Mouse (Mus musculus) c-Kit-positive CD71-positive TER-119-positive erythroid progenitor cells, embryonic 14.5 days (primary cell): Measurements from ENCODE around the gene Il9.
A peak's percentile ranks its signal among the peaks of the same experiment; 100 is the strongest.

Experiments used
- DNase-seq: peaks from one replicate; pipeline ENCODE4 v3.0.0-alpha.2; 2013; ENCODE audit warnings: low spot score

Il9 gene

DNA sequence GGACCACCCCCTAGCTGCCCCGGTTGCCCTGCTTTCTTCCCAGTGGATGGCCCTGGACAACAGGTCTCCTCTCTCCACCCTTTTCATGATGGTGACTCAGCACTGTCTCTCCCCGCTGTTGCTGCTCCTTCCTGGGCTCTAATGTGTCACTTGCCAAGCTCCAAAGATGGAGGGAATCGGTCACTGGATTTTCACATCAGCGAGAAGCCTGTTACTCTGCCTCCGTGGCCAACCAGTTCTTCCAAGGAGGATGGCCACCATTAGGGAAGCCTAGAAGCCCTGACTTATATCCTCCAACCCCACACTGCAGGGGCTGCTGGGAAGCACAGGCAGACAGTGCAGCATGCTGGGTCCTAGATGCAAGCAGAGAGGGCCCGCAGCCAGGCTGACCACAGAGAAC is 10.8 kb downstream of the Il9 start:
- no peak for DNase-seq

DNA sequence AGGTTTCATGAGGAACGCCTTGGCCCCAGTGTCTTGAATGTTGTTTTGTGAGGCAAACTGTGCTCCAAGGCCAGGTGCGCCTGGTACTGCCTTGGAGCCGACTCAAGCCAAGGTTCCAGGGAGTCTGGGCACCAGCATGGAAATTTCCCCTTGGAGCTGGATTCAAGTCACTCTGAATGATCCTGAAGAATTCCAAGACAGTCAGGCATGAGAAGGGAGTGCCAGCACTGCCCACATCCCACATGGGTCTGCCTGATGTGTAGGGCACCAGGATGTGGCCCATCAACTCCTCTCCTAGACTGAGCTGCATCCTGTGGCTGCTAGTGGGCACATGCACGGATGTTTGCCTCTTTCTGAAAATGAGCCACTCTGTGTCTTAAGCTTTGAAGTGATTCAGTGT is 13.5 kb downstream of the Il9 start:
- DNase-seq, result no peak

DNA sequence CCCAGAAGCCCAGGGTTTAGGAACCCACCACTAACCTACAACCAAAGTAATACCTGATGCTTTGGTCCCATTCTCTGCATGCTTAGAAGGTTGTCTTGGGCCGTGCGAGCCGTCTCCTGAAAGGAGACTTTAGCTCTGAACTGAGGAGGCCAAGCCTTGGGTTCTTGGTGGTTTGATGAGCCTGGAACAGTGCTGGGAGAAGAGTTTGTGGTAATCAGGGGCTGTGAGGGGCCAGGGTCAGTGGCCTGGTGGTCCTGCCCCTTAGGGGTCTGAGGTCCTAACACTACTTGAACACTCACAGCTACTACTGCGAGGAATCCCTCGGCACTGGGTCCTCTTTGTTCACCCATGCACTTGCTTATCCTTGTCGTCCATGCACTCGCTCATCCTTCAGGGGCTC is 14.3 kb downstream of the Il9 start:
- no peak for DNase-seq

DNA sequence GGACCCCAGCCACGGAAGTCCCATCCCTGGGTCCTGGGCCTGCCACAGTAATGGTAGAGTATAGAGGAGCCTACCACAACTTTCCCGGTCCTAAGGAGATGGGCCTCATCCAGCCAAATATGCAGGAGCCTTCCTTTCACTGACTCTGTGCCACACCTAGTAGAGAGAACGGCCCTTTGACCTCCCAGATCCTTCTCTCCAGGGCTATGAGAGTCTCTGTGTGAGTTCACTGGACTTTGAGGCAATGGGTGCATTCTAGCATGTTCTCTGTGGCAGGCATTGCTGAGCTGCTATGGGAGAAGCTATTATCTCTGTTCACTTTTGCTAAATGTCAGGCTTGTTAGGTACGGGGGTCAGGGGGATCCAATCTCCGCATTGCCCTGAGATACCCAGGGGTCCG is 18.3 kb downstream of the Il9 start:
- DNase-seq, result no peak

DNA sequence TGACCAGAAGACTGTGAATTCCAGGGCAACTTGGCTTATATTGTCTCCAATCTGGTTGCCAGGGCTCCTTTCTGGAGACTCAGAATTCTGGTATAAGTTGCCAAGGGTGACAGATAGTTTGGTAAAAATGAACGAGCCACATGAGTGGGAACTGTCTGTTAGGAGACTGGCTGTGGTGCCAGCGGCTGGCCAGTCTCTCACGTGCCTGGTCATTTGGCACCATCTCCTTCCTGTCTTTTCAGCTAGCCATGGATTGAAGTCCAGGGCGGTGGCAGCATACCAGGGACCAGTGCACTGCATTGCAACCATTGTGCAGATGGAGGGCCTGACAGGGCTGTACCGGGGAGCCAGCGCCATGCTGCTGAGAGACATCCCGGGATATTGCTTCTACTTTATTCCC is 18.8 kb downstream of the Il9 start:
- no peak for DNase-seq

DNA sequence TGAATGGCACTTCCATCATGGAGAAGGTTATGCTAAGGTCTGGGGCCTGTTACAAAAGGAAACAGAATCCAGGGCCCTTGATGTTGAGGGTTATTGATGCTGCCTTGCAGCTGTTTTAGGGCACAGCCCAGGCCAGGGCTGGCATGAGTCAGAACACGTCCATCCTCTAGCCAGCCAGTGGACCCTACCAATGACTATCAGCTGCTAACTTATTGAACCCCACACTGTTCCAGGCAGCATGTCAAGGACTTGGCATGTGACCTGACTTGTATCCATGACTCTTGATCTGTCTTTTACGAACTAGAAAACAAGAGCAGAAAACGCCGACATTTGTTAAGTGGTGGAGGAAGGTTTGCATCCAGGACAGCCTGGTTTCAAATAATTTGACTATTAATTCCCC is 19.3 kb downstream of the Il9 start:
- DNase-seq, result no peak

DNA sequence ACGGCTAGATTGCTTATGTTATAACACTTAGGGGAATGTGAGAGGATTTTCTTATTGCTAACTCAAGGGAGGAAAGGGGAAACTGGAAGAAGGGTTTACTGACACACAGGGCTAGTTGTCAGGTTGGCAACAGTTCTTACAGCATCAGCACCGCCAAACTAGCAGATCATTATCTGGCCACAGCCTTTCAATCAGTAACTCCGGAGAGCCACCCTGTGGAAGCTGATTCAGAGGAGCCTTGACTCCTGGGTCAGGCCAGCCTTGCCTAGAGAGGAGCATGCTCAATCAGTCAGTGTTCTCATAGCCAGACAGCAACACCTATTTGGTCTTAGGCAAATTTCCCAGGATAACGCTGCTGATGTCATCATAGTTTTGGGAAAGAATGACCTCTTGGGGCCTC is 20.6 kb downstream of the Il9 start:
- no peak for DNase-seq

DNA sequence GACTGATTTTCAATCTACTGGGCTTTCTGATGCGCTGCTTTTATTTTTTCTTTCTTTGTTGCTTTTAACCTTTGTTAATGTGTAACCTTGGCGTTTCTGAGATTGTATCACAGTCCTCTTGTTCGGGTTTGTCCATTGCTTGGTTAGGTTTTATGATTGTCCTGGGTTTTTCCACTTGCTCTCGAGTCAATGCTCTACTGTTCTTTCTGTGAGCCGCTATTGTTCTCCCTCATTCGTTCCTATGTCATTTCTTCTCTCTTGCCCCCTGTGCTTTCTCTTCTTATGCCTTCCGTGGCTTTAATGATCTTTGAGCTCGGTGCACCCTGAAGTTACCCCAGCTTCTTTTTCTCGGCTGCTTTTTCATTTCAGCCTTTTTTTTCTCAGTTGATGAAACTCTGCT is 24.0 kb downstream of the Il9 start:
- DNase-seq, result no peak

DNA sequence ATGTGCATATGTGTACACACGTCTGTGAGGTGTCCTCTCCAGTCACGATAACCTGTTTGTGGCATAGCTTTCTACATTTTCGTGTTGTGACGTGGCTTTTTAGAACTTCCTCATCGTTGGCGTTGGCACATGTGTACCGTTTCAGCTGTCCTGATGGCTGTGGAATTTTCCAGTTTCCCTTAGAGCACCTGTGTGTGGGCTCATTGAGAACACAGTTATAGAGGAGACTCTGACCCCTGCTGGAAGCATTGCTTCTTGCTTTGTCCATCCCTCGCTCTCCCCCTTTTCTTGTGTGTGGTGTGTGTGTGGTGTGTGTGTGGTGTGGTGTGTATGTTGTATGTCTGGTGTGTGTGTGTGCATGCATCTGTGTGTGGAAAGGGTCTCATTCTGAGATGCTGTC is 32.0 kb downstream of the Il9 start:
- no peak for DNase-seq

DNA sequence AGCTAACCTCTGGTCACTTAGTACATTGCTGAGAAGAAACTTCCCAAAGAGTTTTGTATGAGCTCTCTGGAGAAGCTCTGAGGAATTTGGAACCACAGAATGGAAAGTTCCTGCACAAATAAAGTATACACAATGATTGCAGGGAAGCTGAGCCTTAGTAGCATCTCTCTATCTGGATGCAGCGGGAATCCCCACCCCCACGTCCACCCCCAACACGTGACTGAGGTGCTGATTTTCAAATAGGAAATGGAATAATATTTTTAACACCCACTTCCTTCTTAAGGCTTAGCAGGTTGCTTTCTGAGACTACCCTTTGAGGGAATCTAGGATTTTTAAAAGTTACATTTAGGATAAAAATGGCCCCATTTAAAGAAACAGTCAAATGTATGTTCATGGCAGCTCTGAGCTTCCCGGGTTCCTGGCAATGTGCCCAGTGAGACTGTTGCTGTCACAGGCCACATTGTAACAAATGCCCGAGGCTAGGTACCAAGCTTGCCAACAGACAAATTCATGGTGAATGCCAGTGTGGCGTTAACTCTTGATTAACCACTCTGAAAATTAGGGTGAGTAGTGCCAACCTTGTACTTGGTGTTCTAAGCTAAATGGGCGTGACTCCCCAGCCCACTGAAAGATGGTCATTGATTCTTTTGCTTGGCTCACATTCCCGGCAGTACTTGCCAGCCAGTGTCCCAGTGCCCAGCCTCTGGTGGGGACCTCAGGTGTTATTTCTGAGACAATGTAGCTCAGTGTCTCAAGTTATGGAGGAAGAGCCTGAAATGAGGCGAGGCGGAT is 32.6 kb downstream of the Il9 start:
- DNase-seq, result no peak

DNA sequence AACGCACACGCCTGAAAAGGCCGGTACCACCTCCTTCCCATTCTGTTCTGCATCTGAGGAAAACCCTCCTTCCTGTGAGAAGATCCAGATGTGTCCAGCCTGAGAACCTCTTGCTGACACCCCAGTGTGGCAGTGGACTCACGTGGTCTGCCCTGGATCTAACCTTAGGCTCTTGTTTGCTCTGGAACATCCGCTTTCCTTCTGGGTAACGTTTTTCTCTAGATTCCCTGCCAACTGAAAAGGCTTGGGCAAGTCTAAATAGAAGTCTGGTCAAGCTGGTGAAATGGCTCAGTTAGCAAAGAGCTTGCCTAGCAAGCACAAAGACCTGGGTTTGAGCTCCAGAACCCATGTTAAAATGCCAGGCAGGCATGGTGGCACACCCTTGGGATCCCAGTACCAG is 37.0 kb downstream of the Il9 start:
- DNase-seq, result no peak

DNA sequence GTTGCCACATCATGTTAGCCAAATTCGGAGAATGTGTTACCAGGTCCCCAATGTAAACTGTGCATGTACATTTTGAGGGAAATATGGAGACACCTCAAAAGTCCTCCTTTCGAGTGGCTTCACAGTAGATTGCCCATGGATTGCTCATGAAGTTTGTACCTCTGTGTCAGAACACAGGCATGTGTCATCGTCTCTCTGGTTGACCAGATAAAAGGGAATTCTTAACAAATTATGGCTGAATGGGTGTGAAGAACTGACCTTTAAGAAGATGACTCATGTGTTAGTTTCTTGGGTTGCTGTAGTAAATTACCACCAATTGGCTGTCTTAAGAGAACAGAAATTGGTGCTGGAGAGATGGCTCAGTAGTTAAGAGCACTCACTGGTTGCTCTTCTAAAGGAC is 37.9 kb downstream of the Il9 start:
- no peak for DNase-seq

DNA sequence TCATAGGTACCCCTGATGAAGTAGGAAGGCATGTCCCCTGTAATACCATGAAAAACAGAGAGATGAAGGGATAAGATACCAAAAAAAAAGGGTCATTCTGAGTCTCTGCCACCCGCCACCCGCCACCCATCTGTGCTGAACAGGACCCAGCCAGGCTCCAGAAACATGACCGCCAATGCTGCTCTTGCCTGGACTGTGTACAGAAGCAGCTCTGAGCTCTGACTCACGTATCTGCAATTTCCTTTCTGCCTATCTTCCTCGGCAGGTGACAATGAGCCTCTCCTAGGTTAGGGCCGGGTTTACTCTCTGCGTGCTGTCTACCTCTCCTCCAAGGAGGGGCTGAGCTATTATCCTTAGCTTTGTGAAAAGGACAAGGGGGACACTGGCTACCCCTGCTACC is 38.6 kb downstream of the Il9 start:
- DNase-seq, result no peak

DNA sequence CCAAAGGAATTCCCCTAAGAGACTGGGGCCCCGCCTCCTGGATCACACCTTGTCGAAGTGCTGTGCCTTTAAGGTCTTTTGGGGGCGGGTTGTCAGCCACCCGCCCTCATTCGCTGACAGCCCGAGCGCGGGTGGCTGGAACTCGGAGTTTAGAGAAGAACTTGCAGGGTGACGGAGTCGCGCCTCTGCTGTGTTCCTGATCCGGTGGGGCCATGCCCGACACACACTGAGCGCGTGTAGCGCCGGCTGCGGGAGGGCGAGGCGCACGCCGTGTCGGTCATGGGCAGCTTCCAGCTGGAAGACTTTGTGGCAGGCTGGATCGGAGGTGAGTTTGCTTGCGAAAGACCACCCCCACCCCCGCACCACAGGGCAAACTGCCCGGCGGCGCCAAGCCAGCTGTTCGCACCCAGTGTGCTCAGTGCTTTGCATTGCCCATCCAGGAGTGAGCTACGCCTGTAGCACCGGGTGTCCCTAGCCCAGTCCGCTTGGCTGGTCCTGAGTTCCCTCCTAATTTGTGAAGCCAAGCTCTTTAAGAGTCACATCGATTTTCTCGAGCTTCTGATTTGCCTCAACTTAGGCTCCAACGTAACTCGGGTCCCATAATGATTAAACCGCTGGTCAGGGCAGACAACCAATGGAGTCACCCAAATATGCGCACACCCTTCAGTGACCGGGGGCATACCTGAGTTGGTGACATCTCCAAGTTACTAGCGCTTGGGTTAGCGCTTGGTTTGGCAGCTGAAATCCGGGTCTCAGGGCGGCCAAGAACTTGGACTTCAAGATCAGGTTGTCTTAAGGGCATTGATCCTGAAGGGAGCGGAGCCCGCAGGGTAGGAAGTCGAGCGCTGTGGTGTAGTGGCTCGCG is 43.6 kb downstream of the Il9 start, which contains the start of gene Slc25a48:
Gene Slc25a48 (plus strand): TSS at position 145 of the 865 bp plus-strand sequence.
- DNase-seq, result no peak

DNA sequence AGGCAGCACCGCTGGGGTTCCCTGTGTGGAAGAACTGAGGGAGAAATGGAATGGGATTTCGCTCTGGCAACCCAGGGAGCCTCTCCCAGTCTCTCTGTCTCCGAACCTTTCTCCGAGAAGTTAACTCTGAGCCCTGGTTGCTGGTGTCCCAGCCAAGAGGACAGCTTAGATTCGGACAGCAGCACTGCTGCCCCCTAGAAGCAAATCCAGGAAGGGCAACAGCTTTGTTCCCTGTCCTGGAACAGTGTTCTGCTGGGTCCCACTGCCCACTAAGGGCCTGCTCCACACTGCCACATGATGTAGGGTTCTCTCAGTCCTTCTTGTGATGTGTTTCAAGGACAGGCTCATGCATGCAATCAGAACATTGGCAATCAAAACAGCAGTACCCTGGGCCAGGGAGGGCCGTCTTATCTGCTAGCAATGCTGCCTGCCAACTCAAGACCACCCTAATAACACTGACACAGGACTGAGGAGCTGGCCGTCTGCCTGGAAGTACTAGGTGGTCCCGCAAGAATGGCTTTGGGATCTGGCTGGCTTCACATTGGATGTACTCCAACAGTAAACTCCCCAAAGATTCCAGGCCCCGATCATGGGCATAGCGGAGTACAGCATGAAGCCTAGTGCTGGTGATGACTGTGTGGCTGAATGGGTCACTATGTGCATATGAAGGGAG is 46.3 kb downstream of the Il9 start:
- no peak for DNase-seq

DNA sequence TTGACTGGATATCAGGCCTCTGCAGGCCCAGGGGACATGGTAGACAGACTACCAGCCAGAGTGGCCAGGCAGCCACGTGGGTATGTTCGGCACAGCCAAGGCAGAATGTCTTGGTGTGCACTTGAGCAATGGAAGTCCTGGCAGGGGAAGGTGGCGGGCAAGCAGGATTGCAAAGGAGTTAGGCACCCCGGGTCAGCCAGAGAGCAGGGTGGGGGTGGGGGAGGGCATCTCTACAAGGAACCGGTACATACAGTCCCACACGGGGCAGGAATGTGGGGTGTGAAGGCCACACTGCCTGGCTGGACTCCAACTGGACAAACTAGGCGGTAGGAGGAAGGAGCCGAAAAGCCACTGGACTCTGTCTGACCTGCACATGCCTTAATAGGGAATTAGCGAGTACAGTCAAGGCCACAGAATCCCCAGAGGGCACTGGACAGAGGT is 47.7 kb downstream of the Il9 start:
- no peak for DNase-seq

DNA sequence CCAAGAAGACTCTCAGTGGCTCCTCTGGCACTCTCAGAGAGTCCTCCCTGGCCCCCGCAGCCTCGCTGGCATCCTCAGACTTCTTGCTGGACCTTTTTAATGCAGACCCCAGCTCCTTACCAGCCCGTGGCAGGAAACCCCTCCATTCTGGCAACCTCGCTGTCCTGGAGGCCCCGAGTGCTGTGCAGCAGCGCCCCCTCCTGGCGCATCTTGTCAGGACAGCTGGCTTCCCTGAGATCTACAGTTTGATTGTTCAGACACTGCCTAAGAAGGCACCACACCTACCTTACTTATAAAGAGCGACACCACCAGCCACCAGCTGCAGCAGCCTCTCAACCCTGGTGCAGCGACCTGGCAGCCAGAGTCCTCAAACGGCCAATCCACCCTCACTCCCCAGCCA is 48.6 kb downstream of the Il9 start:
- DNase-seq, result peak; percentile 9

DNA sequence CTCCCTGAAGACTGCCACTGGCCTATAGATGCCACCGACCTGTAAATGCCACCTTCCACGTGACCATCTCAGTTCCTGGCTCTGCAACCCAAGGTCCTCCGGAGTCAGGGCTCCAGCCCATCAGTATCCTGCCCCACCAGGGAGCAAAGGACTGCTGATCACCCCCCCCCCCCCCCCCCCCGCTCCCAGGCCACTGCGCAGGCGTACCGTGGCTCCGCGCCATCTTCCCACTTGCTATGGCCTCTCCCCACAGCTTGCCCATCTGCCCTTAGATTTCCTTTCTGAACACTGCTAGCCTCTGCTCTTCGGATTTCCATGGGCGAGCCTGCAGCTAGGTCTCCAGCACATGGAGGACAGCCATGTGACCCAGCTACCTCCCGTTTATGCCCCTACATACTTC is 49.5 kb downstream of the Il9 start:
- DNase-seq, result no peak
